Mouse (Mus musculus) megakaryocyte, embryonic 14.5 days (primary cell): ENCODE results near the gene 4930535I16Rik.

Source experiments
- FLI1 ChIP-seq: IDR thresholded peaks from 2 replicates; pipeline ENCODE4 v1.6.1; 2012; ENCODE audit warnings: low read length, inconsistent platforms, mixed read lengths
- GATA1 ChIP-seq: IDR thresholded peaks from 3 replicates; pipeline ENCODE4 v1.6.1; 2012; ENCODE audit warnings: mixed read lengths, low read length, inconsistent platforms, borderline replicate concordance

GRCm38 (mm10) chr4:123960955-123961354 is 43.1 kb upstream of the 4930535I16Rik start:
- TF ChIP-seq GATA1 (no peak), FLI1 (no peak)
